Mouse (Mus musculus) hindbrain, embryonic 11.5 days (tissue): Measurements from ENCODE around the gene S100a16. TPM values are rescaled to one million over a fixed set of nuclear protein-coding genes. Genes with fewer than 3 reads are reported as not detected.

Experiments used
- ATAC-seq: fragments of 200-750 bp; cut with Nextera tagmentation; 2 replicates; pipeline ENCODE4 v1.8.0; 2017; ENCODE audit warnings: mild to moderate bottlenecking, moderate TSS enrichment, moderate library complexity; ENCODE audit not compliant: low FRiP score
- DNase-seq: peaks from one replicate; pipeline ENCODE4 v3.0.0-alpha.2; 2015; ENCODE audit warnings: low spot score
- H3K27ac ChIP-seq: fragments of 300-500 bp; sonication (generic); 2 replicates; pipeline ENCODE4 v1.5.1; 2014; ENCODE audit warnings: mild to moderate bottlenecking, low read depth, low read length
- H3K27me3 ChIP-seq: fragments of 300-500 bp; sonication (generic); 2 replicates; pipeline ENCODE4 v1.6.1; 2014; ENCODE audit warnings: mild to moderate bottlenecking, low read length, moderate library complexity, mixed read lengths; ENCODE audit not compliant: control insufficient read depth, insufficient read depth
- H3K36me3 ChIP-seq: fragments of 300-500 bp; sonication (generic); 2 replicates; pipeline ENCODE4 v1.6.1; 2014; ENCODE audit warnings: mild to moderate bottlenecking, low read length, moderate library complexity, mixed read lengths; ENCODE audit not compliant: control insufficient read depth, insufficient read depth
- H3K4me1 ChIP-seq: fragments of 300-500 bp; sonication (generic); replicated peaks from 2 replicates; pipeline ENCODE4 v1.6.1; 2014; ENCODE audit warnings: low read length, mixed read lengths; ENCODE audit not compliant: control insufficient read depth, insufficient read depth
- H3K4me2 ChIP-seq: fragments of 300-500 bp; sonication (generic); replicated peaks from 2 replicates; pipeline ENCODE4 v1.6.1; 2014; ENCODE audit warnings: mild to moderate bottlenecking, low read depth, low read length
- H3K4me3 ChIP-seq: fragments of 300-500 bp; sonication (generic); 2 replicates; pipeline ENCODE4 v1.5.1; 2014; ENCODE audit warnings: low read depth, low read length
- H3K9ac ChIP-seq: fragments of 300-500 bp; sonication (generic); 2 replicates; pipeline ENCODE4 v1.6.1; 2014; ENCODE audit warnings: low read depth, low read length
- H3K9me3 ChIP-seq: fragments of 300-500 bp; sonication (generic); 2 replicates; pipeline ENCODE4 v1.6.1; 2016; ENCODE audit warnings: low read length; ENCODE audit not compliant: control insufficient read depth
- WGBS: fragments of 180-500 bp; shearing (Covaris S2); extraction: QIAGEN DNeasy Blood & Tissue Kit; methylation state at CpG from one replicate; pipeline ENCODE4 v1.1.7; 2014; 5-methylcytosine and 5-hydroxymethylcytosine counted together
- polyA plus RNA-seq: library from polyadenylated mRNA; unstranded; fragments of >200 nt; fragmentation: Nextera tagmentation; extraction: Ambion mirVana; gene quantifications from 2 replicates; pipeline ENCODE4 v1.2.1, GENCODE M21; 2014

S100a16 gene
- polyA plus RNA-seq, 1 experiment from 2014 or later, result 57.0 TPM

DNA sequence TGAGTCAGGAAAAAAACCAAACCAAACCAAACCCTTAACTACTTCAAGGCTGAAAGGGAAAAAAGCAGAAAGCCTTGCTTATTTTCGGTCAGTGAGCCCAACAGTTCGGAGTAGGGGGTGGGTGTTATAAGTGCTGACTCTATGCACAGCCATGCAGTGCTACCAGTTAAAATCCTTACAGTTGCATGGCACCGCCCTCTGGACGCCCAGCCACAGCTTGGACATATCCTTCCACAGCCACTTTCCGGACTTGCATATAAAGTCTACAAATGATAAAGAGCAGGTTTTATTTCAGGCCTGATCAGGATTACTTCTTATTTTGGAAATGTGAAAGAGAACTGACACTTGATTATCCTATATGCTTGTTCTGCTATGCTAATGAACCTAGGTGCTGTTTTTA is 31.8 kb upstream of the S100a16 start:
- peaks cover 20% of the 10 kb centered on the region for H3K36me3 ChIP-seq

DNA sequence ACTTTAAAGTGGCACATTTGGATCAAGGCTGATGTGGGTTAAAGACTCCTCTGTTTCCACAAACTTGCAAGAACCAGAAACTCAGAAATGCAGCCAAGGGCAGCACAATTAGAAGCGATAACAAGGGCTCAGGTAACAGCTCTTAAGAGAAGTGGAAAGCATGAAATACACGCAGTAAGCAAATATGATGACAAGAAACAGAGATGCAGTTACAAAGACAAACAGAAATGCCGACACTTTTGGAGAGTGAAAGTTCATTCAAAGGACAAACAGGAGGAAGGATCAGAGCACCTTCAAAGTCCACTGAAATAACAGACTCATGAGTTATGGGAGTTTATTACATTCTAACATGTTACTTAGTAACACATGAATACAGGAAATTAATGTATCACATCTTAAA is 30.7 kb upstream of the S100a16 start:
- no peak for DNase-seq
- WGBS, result 95% methylated on average over 3 of the region's 3 CpGs
- peaks cover 19% of the 10 kb centered on the region for H3K36me3 ChIP-seq
- no peak overlapping the region for H3K27ac ChIP-seq
- H3K9me3 ChIP-seq, result no peaks in the 10 kb centered on the region
- H3K4me1 ChIP-seq, result 0 out of 2 replicates have a peak, but pooled peaks cover 2% of the 10 kb centered on the region
- H3K4me2 ChIP-seq, result no peak overlapping the region
- H3K27me3 ChIP-seq, result no peaks in the 10 kb centered on the region
- H3K4me3 ChIP-seq, result no peak overlapping the region
- no peak overlapping the region for H3K9ac ChIP-seq
- ATAC-seq, result no peak

More for the DNA sequence above, 31.8 kb upstream of the S100a16 start:
- 97% methylated on average over 5 of the region's 5 CpGs for WGBS
- no peak for ATAC-seq
- no peaks in the 10 kb centered on the region for H3K27me3 ChIP-seq
- 0 out of 2 replicates have a peak, but pooled peaks cover 2% of the 10 kb centered on the region for H3K4me1 ChIP-seq
- no peak overlapping the region for H3K4me3 ChIP-seq
- H3K27ac ChIP-seq, result no peak overlapping the region
- no peak overlapping the region for H3K9ac ChIP-seq
- no peak for DNase-seq
- no peaks in the 10 kb centered on the region for H3K9me3 ChIP-seq
- H3K4me2 ChIP-seq, result no peak overlapping the region

DNA sequence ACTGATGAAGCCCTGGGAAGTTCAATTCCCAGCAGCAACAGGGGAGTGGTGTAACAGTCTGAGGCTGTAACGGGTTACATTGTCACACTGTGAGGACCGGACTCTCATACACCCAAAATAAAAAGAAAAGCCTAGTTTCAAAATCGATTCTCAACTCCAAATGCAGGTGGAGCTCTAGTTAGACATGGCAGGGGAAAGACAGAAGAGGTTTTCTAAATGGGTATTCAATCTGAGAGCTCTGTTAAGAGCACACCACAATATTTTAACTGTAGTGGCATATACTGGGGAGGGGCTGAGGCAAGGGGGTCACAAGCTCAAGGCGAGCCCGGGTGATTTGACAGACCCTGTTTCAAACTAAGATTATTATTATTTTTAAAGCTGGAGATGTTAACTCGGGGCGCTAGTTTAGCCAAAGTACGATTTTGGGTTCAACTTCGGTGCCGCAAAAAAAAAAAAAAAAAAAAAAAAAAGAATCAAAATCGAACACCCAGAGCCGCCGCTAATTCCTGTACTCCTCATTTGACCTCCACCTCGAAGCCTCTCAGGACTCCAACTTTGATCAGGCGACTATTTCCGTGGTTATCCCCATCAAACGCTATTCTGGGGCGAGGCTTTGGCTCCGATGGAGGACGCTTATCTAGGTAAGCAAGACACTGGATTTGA is 28.6 kb upstream of the S100a16 start:
- peak overlapping the region; percentile 86 for H3K27ac ChIP-seq
- DNase-seq, result no peak

DNA sequence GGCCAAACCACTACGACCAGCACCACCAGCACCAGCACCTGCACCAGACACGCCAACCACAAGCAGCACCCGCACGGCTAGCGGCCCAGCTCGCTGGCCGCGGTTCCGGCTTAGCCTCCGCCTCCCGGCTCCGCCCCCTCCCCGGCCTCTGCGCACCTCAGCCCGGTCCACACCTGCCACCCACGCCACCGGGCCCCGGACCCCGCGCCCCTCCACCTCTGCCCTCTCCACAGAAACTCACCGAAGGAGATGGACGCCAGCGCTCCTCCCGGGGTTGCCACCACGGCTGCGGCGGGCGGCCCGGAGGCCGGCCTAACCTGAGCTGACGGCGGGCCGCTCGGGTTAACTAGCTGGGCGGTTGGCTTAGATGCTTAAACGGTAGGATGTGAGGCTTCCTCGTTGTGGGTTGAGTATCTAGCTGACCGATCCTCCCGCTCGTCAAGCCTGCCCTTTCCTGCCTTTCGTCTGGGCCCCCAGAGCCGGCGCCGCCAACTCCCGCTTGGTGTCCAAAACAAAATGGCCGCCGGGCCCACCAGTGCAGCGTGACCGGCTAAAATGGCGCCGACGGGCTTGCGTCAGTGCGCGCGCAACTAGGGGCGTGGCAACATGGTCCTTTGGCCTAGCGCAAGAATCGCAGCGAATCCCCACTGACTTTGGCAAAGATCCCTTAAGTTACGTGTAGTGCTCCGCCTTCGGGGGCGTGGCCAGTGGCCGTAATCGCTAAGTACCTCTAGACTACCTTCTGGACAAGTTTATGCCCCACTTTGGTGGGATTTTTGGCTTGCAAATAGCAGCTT is 27.9 kb upstream of the S100a16 start, which contains the start of gene Chtop:
Chtop (minus strand) TSS at position 549 of the 797 bp plus-strand sequence.
- Histone ChIP-seq H3K4me1 (0 out of 2 replicates have a peak, but pooled peaks cover 2% of the 10 kb centered on the region), H3K36me3 (peaks cover 12% of the 10 kb centered on the region; the same call in 1 of the 2 replicates), H3K4me3 (peak within 1 kb of the TSS; percentile 77), H3K27ac (peak within 1 kb of the TSS; percentile 86), H3K27me3 (no peaks in the 10 kb centered on the region), H3K4me2 (peak within 1 kb of the TSS; percentile 83), H3K9ac (peak within 1 kb of the TSS; percentile 87), H3K9me3 (no peaks in the 10 kb centered on the region)
- ATAC-seq, result peak; percentile 93
- WGBS, result under 1% methylated on average over 62 of the region's 66 CpGs
- peak; percentile 100 for DNase-seq

More for the DNA sequence above, 28.6 kb upstream of the S100a16 start:
- Histone ChIP-seq H3K4me3 (peak overlapping the region; percentile 77), H3K9ac (peak overlapping the region; percentile 87), H3K4me1 (0 out of 2 replicates have a peak, but pooled peaks cover 2% of the 10 kb centered on the region), H3K36me3 (peaks cover 12% of the 10 kb centered on the region; the same call in 1 of the 2 replicates), H3K27me3 (no peaks in the 10 kb centered on the region), H3K9me3 (no peaks in the 10 kb centered on the region), H3K4me2 (peak overlapping the region; percentile 83)
- WGBS, result 7% methylated on average over 20 of the region's 20 CpGs
- no peak for ATAC-seq

DNA sequence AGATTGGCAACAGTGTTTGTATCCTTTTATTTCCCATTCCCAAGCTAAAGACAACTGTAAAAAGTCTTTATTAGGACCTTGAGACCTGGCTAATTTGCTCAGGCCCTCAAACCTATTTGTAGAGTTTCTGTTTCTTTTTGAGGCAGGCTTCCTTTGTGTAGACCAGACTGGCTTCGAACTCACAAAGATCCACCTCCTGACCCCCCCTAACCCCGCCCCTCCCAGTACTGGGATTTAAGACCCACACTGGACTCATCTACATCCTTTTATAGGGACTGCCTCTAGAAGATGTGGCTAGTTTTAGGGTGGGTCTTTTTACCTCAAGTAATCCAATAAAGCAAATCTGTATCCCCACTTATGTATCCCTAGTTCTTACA is 27.3 kb upstream of the S100a16 start:
- Histone ChIP-seq H3K27me3 (no peaks in the 10 kb centered on the region), H3K36me3 (peaks cover 12% of the 10 kb centered on the region; the same call in 1 of the 2 replicates), H3K4me3 (peak overlapping the region; percentile 77), H3K9ac (no peak overlapping the region), H3K9me3 (no peaks in the 10 kb centered on the region), H3K4me2 (peak overlapping the region; percentile 32; the same call in 1 of the 2 replicates), H3K27ac (peak overlapping the region; percentile 60; the same call in 1 of the 2 replicates), H3K4me1 (peaks cover 8% of the 10 kb centered on the region; the same call in 1 of the 2 replicates)
- 28% methylated on average over 2 of the region's 2 CpGs for WGBS
- ATAC-seq (peak; percentile 41), DNase-seq (no peak)

DNA sequence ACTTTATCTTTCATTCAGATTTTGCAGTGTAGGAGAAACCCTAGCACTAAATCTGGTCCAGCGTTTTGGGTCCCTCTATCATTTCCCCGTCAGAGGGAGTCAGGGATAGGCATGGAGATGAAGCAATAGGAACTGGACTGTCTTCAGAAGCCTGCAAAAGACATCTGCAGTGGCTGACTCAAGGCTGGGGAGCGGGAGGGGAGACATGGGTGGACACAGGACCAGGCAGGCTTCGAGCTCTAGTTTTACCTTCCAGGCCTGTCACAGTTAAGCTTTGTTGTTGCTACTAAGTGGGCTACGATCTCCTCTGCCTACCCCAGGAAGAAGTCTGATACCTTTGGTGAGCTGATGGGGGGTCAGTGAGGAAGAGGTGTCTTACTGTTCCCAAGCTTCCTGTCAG is 24.8 kb upstream of the S100a16 start:
- H3K4me1 ChIP-seq, result peaks cover 8% of the 10 kb centered on the region; the same call in 1 of the 2 replicates
- no peak overlapping the region for H3K4me2 ChIP-seq
- no peak overlapping the region for H3K27ac ChIP-seq
- H3K9me3 ChIP-seq, result no peaks in the 10 kb centered on the region
- H3K36me3 ChIP-seq, result peaks cover under 1% of the 10 kb centered on the region; the same call in 1 of the 2 replicates
- H3K27me3 ChIP-seq, result no peaks in the 10 kb centered on the region
- no peak for DNase-seq
- no peak overlapping the region for H3K4me3 ChIP-seq
- no peak for ATAC-seq
- WGBS, result 91% methylated on average over 5 of the region's 5 CpGs
- H3K9ac ChIP-seq, result no peak overlapping the region

DNA sequence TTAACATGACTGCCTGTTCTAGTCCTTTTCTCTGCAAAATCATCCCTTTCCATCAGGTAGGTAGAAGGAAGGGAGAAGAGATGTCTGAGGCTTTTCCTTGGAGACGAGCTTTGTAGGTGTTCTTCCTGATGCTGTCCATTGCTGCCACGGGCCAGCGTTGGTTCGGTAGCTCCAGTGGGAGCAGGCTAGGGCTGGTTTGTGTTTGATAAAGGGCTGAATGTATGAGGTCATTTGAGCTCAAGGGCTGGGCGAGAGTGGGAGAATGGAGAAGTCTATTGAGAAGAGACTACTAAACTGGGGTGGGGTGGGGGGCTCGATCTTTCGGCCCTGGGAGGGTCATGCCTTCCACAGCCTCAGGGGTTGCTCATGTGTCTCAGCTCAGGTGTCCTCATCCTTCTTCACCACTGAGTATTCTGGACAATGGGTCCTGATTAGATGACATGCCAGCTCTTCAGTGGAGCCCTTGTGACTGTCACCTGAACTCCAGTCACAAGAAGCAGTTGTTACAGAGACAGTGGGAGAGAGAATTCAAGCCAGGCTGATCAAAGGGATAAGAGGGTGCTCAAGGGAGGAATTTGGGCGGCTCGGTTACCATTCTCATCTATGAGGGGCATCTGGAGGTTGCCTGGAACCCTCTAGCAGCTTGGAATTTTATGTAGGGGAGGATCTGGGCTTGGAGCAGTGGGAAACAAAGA is 24.0 kb upstream of the S100a16 start:
- no peaks in the 10 kb centered on the region for H3K36me3 ChIP-seq
- H3K9me3 ChIP-seq, result no peaks in the 10 kb centered on the region
- 67% methylated on average over 8 of the region's 9 CpGs for WGBS
- H3K27me3 ChIP-seq, result no peaks in the 10 kb centered on the region
- no peak overlapping the region for H3K4me2 ChIP-seq
- H3K27ac ChIP-seq, result no peak overlapping the region
- H3K4me3 ChIP-seq, result no peak overlapping the region
- H3K9ac ChIP-seq, result no peak overlapping the region
- DNase-seq (no peak), ATAC-seq (no peak)
- peaks cover 6% of the 10 kb centered on the region; the same call in 1 of the 2 replicates for H3K4me1 ChIP-seq
